Mouse (Mus musculus): ENCODE measurements around the gene Usp49. TPM values are rescaled to one million over a fixed set of nuclear protein-coding genes. Genes with fewer than 3 reads are reported as not detected.

Usp49 gene
- polyA plus RNA-seq (2017; shearing (Covaris generic)), result 5.1 TPM

DNA sequence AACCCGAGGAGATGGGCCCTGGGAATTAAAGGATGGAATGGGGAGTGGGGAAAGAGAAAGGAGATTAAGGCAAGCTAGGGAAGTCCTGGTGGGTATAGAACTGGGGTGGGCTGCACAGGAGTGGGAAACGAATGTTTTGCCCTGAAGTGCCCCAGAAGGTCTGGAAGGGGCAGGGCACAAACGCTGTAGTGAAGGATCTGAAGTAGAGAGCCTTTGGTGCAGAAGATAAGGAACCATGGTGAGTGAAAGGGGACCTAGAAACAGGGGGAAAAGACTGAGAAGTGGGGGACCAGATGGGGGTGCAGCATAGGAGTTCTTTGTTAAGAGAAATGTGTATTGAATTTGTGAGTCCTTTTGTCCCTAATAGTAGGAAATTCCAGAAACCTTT is at the start of gene Usp49:
TSS of gene Usp49 (plus strand) at position 13 of the 388 bp plus-strand sequence.

DNA sequence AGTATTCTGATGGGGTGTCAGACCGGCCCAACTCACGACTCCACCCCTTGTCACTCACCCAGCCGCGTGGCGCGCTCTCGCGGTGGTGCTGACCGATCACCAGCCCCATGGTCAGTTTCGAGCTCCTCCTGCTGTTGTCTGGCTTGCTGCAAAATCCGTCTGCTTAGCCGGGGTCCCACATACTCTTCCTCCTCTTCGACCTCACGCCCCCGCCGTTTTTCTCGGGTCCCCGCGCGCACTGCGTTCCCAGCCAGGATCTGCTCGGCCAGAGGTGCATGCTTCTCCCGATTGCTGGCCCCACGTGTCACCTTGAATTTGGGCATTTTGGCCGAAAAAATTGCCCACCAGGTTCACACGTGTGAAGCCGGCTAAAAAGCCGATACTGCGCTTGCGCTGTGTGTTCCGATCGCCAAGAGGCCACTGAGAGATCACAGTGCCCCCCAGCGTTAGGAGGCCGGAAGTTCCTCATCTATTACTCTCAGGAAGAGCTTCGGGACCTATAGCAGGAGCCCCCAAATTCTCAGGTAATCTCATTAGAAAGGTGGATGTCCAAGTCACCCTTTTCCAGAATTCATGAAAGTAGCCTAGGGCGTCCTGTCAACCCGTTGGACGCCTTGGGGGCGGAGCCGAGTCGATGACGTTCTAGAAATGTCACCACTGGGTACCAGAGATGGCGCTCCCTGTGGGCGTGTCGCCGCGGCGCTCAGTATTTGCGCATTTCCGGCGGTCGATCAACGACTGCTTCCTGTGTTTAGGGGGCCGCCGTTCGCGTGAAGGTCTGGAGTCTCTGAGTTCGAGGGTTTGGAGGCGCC is 19.4 kb upstream of the Usp49 start, which contains the start of the genes Bysl, Med20 and Gm20517:
TSS of gene Bysl (minus strand) at position 644 of the 812 bp plus-strand sequence.
TSS of gene Med20 (plus strand) at position 734 of the 812 bp plus-strand sequence.
TSS of gene Gm20517 (plus strand) at position 741 of the 812 bp plus-strand sequence.

DNA sequence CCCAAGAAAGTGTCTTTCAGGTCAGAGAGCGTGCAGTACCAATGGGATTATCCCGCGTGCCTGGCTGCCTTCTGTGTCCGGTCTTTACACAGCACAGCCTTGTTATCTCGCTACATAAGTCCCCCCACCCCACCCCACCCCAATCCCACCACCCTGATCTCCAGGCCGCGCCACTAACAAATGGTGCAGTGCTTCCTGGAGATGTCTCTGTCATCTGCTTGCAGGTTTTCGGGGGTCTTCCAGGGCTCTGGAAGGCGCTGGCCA is 57.8 kb downstream of the Usp49 start, which contains the start of gene Tomm6:
TSS of gene Tomm6 (minus strand) at position 43 of the 264 bp plus-strand sequence.

DNA sequence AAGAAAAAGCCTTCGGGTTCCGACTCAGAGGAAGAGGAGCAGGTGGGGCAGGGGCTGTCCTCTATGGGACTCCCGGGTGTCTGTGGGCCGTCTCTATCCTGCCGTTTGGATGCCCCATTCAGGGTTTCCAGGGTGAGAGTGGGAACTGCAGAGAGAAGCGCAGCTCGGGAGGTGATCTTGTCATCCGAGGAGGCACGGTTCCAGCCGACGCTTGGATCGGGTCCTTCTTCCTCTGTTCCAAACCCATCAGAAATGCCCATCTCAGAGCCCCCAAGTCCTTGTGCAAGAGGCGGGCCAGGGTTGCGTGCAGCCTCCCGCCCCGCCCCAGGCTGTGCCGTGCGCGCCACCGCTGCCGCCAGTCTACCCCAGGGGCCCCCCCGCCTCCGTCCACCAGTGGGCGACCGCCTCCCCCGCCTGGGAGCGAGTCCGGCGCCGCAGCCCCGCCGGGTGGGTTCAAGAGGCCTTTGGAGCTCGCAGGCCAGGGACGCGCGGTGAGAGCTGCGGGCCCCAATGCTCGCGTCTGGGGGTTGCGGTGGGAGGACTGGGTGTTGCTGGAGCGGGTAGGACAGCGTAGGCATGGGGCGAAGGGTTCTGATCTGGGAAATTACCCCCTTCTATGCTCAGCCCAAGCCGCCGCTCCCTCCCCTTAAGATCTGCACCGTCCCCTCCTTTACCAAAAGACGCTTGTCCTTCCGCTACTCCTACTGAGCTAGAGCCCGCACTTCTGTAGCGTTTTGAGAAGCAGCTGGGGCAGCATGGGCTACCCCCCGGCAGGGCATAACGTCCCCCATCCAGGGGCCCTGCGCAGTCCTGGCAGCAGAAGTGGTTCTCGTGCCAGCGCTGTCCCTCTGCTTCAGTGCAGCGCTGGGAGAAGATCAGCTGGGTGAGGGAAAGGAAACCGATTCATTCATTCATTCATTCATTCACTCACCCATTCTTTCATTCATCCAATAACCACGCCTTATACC is 58.4 kb downstream of the Usp49 start, which contains the start of gene Frs3:
TSS of gene Frs3 (plus strand) at position 423 of the 968 bp plus-strand sequence.

DNA sequence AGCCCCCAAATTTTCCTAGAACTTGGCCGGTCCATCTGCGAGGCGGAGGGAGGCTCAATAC is 63.8 kb downstream of the Usp49 start, which contains the start of gene Gm21981:
TSS of gene Gm21981 (minus strand) at position 14 of the 61 bp plus-strand sequence.

DNA sequence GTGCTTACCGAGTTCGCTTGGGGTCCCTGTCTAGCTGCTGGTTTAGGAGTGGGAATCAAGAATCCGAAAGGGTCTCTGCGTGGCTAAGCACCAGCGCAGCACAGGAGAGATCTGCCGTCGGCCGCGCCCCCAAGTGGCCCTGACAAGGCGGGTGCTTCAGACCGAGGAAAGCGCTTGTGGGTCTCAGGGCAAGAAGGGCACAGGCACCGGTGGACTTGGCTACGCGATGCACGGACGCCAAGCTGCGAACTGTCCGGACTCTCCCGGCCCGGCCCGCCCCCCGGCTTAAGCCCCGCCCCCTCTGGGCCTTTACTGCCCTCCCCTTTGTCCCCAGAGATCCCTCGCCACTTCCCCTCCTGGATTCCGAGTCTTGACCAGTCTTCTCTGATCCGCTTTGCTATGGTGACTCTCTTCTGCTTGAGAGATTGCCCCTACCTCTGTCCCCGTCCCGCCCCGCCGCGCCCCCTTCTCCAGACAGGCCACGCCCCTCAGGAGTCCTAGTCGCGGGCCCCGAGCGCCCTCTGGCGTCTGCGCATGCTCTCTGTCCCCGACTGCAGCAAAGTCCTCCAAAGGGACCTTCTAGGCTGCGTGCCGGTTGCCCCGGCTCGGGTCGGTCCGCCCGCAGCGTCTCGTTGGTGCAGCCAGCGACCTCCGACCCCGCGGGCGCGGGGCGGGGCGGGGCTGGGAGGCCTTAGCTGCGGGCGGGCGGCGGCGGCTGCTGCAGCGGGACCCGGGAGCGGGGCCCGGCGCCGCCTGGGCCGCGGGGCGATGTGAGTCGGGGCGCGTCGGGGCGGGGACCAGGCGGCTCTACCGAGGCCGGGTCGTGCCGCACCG is 64.2 kb downstream of the Usp49 start, which contains the start of gene Prickle4:
TSS of gene Prickle4 (minus strand) at position 234 of the 834 bp plus-strand sequence.

DNA sequence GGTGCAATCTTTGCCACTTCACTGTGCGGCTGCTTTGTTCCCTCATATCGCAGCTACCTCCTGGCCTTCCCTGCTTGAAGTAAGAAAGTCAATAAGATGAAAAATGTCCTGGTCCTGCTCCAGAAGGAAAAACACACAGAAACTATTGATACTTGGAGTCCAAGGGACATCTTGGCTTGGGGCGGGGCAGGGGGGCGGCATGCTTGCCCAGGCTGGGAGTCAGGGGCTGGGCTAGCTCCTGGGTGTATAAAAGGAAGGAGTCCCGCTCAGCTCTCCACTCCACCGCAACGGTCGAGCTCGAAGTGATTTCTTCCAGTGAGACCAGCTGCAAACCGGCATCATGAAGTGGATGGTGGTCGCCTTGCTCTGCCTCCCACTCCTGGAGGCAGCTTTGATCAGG is 96.1 kb downstream of the Usp49 start, which contains the start of gene Pgc:
TSS of gene Pgc (plus strand) at position 277 of the 400 bp plus-strand sequence.

Other genes starting within 250 kb of the Usp49 start
- gene Guca1b, start 245.3 kb upstream of the Usp49 start, polyA plus RNA-seq (2017; shearing (Covaris generic)), result 1.7 TPM
- gene Guca1a, start 230.1 kb upstream of the Usp49 start, polyA plus RNA-seq (2017; shearing (Covaris generic)), result not detected
- gene AI661453, start 194.1 kb upstream of the Usp49 start, polyA plus RNA-seq (2017; shearing (Covaris generic)), result not detected
- not detected for gene 1700001C19Rik, start 193.3 kb upstream of the Usp49 start, polyA plus RNA-seq (2017; shearing (Covaris generic))
- gene Taf8, start 128.4 kb upstream of the Usp49 start, polyA plus RNA-seq (2017; shearing (Covaris generic)), result 47.6 TPM
- 327 TPM for gene Ccnd3, start 125.6 kb upstream of the Usp49 start, polyA plus RNA-seq (2017; shearing (Covaris generic))
- gene Bysl, start 19.2 kb upstream of the Usp49 start, polyA plus RNA-seq (2017; shearing (Covaris generic)), result 20.1 TPM
- gene Med20, start 19.1 kb upstream of the Usp49 start, polyA plus RNA-seq (2017; shearing (Covaris generic)), result 33.6 TPM
- 3.0 TPM for gene Gm20517, start 19.1 kb upstream of the Usp49 start, polyA plus RNA-seq (2017; shearing (Covaris generic))
- 202 TPM for gene Tomm6, start 57.7 kb downstream of the Usp49 start, polyA plus RNA-seq (2017; shearing (Covaris generic))
- 0.46 TPM for gene Frs3, start 58.3 kb downstream of the Usp49 start, polyA plus RNA-seq (2017; shearing (Covaris generic))
- not detected for gene Gm21981, start 63.8 kb downstream of the Usp49 start, polyA plus RNA-seq (2017; shearing (Covaris generic))
- not detected for gene Prickle4, start 64.0 kb downstream of the Usp49 start, polyA plus RNA-seq (2017; shearing (Covaris generic))
- gene Pgc, start 96.2 kb downstream of the Usp49 start, polyA plus RNA-seq (2017; shearing (Covaris generic)), result not detected
- gene Tfeb, start 106.3 kb downstream of the Usp49 start, polyA plus RNA-seq (2017; shearing (Covaris generic)), result 23.7 TPM
- gene Mdfi, start 204.0 kb downstream of the Usp49 start, polyA plus RNA-seq (2017; shearing (Covaris generic)), result not detected